Mouse (Mus musculus) urinary bladder, adult 2 months (tissue): ENCODE data around the gene Gm10518. TPM values are rescaled to one million over a fixed set of nuclear protein-coding genes. Genes with fewer than 3 reads are reported as not detected.

Experiments used
- DNase-seq: peaks from one replicate; pipeline ENCODE4 v3.0.0; 2022; ENCODE audit warnings: low spot score
- polyA plus RNA-seq: library from polyadenylated mRNA; depleted of rRNA; stranded (reverse); fragments of >200 nt; gene quantifications from 2 replicates; pipeline ENCODE4 v1.2.3, GENCODE M21; 2012; rRNA removed

Gm10518 gene
- polyA plus RNA-seq, 1 experiment: not detected

DNA sequence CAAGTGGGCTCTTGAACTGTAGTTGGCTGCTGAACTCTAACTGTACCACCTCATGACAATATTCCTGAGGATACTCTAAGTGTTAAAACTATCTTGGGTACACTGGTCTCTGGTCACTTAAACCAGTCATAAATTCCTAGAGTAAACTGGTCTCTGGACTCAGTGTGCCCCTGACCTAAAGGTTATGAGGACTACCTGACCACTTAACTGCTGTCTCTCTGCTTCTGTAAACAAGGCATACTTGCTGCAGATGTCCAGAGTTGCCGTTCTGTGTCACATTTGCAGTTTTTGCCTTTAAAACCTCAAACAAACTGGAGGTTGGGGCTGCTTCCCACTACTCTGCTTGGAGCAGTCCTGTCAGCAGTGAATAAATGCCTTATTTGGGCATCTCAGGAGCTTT, 30.4 kb downstream of the Gm10518 start:
- no peak for DNase-seq

DNA sequence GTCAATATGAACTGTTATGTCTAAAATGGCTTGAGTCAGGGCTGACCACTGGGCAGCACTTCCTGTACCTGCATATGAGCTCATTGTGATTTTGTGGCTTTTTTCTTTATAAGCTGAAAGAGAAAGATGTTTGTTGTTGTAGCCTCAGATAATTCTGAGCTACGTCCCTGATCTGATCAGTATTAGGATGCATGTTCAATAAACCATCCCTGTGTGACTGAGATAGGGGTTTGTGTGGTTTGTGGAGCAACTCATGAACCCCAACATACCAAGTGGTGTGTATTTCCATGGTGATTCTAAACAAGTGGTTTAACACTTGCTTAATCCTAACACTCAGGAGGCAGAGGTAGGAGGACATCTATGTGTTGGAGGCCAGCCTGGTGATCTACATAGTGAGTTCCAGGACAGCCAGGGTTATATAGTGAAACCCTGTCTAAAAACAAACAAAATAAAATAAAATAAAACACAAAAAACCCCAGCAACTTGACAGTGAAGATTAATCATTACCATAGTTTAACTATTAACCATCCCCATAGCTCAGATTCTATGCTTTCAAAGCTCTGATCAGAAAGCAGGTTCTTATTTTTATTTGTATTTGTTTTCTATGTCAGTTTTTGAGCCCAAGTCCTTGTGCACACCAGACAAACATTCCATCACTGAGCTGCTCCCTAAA, 32.7 kb downstream of the Gm10518 start:
- DNase-seq: no peak

GRCm38 (mm10) chr1:179836426-179837404, 33.5 kb downstream of the Gm10518 start:
- no peak for DNase-seq

DNA sequence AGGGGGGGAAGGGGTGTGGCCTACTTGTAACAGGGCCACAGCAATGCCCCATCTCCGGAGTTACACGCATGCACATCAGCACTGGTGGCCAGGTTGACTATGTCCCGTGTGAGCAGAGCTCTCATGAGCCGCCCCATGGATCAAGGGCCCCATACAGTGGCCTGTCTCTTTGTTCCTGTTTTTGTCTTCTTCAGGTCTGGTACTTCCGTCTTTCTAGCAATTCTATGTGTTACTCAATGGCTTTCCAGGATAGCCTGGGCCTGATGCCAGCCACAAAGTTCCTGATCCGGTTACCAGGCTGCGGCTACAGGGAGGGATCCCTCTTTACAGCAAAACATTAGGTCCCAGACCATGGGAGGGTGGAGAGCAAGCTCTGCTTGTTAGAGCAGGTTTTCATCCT, 39.4 kb downstream of the Gm10518 start:
- DNase-seq: no peak

DNA sequence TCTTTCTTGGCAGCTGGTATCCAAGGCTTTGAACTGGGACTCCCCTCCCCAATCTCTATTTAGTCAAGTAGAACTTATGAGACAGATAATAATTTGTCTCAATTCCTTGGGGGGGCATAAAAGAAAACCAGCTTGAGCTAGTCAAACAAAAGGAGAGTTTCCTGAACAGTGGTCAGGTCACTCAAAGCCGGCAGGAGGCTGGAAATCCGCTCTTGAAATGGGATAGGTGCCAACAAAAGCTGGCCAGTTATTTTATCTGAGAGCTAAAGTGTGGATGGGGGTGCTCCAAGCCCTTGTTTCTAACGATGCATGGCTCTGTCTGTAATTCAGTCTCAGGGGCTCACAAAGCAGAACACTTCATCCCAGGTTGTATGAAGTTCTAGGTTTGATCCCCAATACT, 40.8 kb downstream of the Gm10518 start:
- no peak for DNase-seq

- DNase-seq: peak; percentile 47
Measured at GRCm38 (mm10) chr1:179844894-179845293, 41.7 kb downstream of the Gm10518 start.

- DNase-seq: no peak
Measured at GRCm38 (mm10) chr1:179845832-179846499, 42.8 kb downstream of the Gm10518 start.

DNA sequence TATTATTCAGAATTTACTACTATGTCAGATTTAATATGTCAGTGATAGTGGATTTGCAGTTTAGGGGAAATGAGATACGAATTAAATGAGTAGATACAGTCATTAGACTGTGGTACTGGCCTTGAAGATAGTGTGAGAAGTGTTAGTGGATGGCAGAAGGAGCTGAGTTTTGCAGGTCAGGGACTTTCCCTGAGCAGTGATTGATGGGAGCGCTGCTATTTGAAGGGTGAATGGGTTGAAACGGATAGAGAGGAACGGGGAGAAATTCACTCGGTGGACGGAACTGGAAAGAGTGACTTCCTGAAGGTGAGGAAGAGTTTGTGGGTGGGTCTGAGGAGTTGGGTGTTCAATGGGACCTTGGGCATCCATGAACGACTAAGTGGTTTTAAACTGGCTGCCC, 44.0 kb downstream of the Gm10518 start:
- DNase-seq: no peak

DNA sequence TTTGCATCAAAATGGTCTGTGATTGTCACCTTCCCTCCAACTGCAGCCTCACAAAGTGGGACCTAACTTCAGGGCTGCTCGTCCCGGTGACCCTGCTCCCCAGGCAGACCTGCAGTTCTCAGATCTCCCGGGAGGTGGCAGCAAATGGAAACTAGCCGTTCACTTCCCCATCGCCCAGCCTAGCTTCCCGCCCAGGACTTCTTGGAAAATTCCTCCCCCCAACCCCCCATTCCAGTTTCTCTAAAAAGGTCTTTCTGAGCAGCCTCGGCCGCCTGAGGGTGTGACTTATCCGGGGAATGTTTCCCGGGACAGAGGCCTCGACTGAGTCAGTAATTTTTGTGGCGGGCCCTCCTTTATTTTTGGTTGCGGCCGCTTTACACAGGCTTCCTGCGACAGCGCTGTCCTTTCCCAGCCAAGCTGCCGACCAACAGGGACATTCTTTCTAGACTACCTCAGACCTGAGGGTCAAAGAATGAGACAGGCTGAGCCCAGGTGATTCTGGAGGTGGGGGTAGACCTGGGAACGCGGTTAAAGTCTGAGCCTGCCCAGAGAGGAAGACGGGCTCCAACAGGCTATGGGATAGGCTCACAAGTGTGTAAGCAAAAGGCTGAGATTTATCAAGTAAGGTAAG, 44.7 kb downstream of the Gm10518 start:
- DNase-seq: peak; percentile 78

DNA sequence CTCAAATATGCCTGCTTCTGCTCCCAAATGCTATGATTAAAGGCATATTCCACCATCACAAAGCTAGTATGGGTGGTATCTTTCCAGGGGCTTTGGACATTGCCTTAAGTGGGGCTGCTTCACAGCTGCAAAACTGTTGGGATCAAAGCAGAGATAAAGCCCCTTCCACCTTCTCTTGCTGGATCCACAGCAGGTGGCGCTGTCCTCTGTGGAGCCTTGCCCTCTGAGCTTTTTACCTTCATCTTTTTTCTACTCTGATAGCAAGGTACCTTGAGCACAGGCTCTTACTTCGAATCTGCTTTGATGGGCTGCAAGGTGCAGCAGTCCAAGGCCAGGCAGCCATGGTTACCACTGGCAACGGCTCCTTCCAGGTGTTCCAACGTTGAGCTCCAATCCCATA, 50.2 kb downstream of the Gm10518 start:
- DNase-seq: no peak

Other genes starting within 250 kb of the Gm10518 start
- 33.2 and 43.1 TPM in 2 replicates for gene Sccpdh, start 135.2 kb upstream of the Gm10518 start, polyA plus RNA-seq
- not detected in 2 replicates for gene Kif28, start 58.1 kb upstream of the Gm10518 start, polyA plus RNA-seq
- 26.2 and 29.4 TPM in 2 replicates for gene Ahctf1, start 304 bp downstream of the Gm10518 start, polyA plus RNA-seq
- 32.7 and 43.3 TPM in 2 replicates for gene Cdc42bpa, start 157.1 kb downstream of the Gm10518 start, polyA plus RNA-seq